Mouse (Mus musculus) ovary, postnatal 10 days (tissue): ENCODE measurements around the gene Tmem8.

Experiments used
- DNase-seq: peaks from one replicate; pipeline ENCODE4 v3.0.0; 2022; ENCODE audit warnings: low spot score

Tmem8 gene

GRCm38 (mm10) chr17:26142796-26143195 lies 29.7 kb downstream of the Tmem8 start:
- DNase-seq: no peak

- no peak for DNase-seq
Observed at GRCm38 (mm10) chr17:26143386-26143785, 30.3 kb downstream of the Tmem8 start.

GRCm38 (mm10) chr17:26149056-26149455 lies 36.0 kb downstream of the Tmem8 start:
- DNase-seq: no peak

GRCm38 (mm10) chr17:26151886-26152630 lies 39.0 kb downstream of the Tmem8 start:
- DNase-seq: no peak

- no peak for DNase-seq
Observed at GRCm38 (mm10) chr17:26162736-26163135, 49.6 kb downstream of the Tmem8 start.

GRCm38 (mm10) chr17:26168039-26168438 lies 54.9 kb downstream of the Tmem8 start:
- no peak for DNase-seq
